Mouse (Mus musculus) left cerebral cortex, adult 8-10 months (tissue): Measurements from ENCODE around the gene Gprc5b. TPM values are rescaled to one million over a fixed set of nuclear protein-coding genes. Genes with fewer than 3 reads are reported as not detected.

Source experiments
- DNase-seq, 2 experiments: peaks; one replicate each; pipeline ENCODE4 v3.0.0; 2022; ENCODE audit warnings: low spot score in 2 of 2
- total RNA-seq, 4 experiments: library from RNA; stranded (reverse); gene quantifications; 2 replicates each; pipeline ENCODE4 v1.2.4; 2022

The Gprc5b gene
- 100 to 1,000 TPM; 116 to 128 (median 122) TPM for total RNA-seq

- DNase-seq, result peak in 1 of 2 experiments; percentile 79
Observed at GRCm38 (mm10) chr7:118995007-118995406, at the start of gene Gprc5b. TSS of gene Gprc5b (minus strand) at chr7:118995211.

- no peak for DNase-seq
Observed at GRCm38 (mm10) chr7:119041502-119041901, 46.5 kb upstream of the Gprc5b start.

- DNase-seq, result no peak
Observed at GRCm38 (mm10) chr7:119037581-119037980, 42.6 kb upstream of the Gprc5b start.

GRCm38 (mm10) chr7:119034243-119034961 is 39.4 kb upstream of the Gprc5b start:
- no peak for DNase-seq

- peak; percentile 17 to 58 for DNase-seq
Observed at GRCm38 (mm10) chr7:119023394-119023921, 28.4 kb upstream of the Gprc5b start.

GRCm38 (mm10) chr7:119022238-119023156 is 27.5 kb upstream of the Gprc5b start:
- DNase-seq, result no peak

GRCm38 (mm10) chr7:119019537-119019936 is 24.5 kb upstream of the Gprc5b start:
- no peak for DNase-seq

GRCm38 (mm10) chr7:119015736-119016135 is 20.7 kb upstream of the Gprc5b start:
- DNase-seq, result no peak

GRCm38 (mm10) chr7:119010854-119011529 is 16.0 kb upstream of the Gprc5b start:
- peak in 1 of 2 experiments; percentile 86 for DNase-seq

- no peak for DNase-seq
Observed at GRCm38 (mm10) chr7:119002501-119002900, 7.5 kb upstream of the Gprc5b start.

- DNase-seq, result no peak
Observed at GRCm38 (mm10) chr7:119001965-119002364, 7.0 kb upstream of the Gprc5b start.

GRCm38 (mm10) chr7:118999857-119000256 is 4.8 kb upstream of the Gprc5b start:
- no peak for DNase-seq

- DNase-seq, result peak; percentile 77 to 82
Observed at GRCm38 (mm10) chr7:118996137-118996837, 1.3 kb upstream of the Gprc5b start.

- DNase-seq, result no peak
Observed at GRCm38 (mm10) chr7:118995671-118996070, 660 bp upstream of the Gprc5b start.

GRCm38 (mm10) chr7:118994231-118994842 is 674 bp downstream of the Gprc5b start:
- DNase-seq, result no peak

- no peak for DNase-seq
Observed at GRCm38 (mm10) chr7:118993597-118994230, 1.3 kb downstream of the Gprc5b start.

GRCm38 (mm10) chr7:118992623-118993405 is 2.2 kb downstream of the Gprc5b start:
- no peak for DNase-seq

- no peak for DNase-seq
Observed at GRCm38 (mm10) chr7:118992080-118992560, 2.9 kb downstream of the Gprc5b start.

- DNase-seq, result no peak
Observed at GRCm38 (mm10) chr7:118991341-118991884, 3.6 kb downstream of the Gprc5b start.
